Mouse (Mus musculus): ENCODE data around the gene Pfdn4.
"Not testable (repeated sequence)": the region's sequence is repeated elsewhere in the genome, so short reads cannot be mapped to it uniquely, and the experiment has no call there.

Gene Pfdn4

DNA sequence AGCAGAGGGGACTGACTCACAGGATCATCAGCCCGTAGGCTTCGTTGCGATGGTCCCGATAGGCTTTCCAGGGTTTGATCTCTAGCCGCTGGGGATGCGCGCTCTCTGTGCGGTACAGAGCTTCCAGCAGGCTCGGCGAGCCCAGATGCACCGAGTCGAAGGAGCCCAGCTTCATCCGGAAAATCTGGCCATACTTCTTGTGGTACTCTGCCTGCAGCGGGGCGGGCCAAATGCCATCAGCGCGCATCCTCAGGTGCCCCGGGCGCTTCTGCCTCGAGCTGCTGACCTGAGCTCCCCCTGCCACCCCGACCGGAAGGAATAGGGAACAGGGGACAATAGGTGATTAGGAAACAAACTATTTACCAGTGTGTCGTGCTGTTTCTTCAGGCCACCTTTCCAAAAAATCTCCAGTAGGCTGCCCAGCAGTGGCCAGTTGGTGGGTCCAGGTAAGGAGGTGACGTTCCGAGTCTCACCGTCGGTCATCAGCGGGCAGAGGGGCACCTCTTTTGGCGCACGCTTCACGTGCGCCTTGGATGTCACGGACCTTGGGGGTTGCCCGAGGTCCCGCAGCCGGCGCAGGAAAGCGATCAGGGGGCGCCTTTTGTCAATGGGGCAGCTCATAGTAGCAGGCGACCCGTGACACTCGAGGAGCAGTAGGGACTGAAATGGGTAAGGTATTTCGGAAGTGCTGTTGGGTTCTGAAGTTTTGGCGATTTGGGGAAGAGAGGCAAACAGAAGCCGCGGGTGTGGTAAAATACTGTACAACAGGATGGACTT lies at the start of gene Pfdn4:
Gene Pfdn4 (plus strand): TSS at position 275 of the 777 bp plus-strand sequence.
- DNase-seq (ENCODE audit: low spot score), result no peak

- DNase-seq (ENCODE audit: low spot score), result no peak
These were observed 49.3 kb upstream of the Pfdn4 start for GRCm38 (mm10) chr2:170446843-170447383.

GRCm38 (mm10) chr2:170447651-170448050 lies 48.6 kb upstream of the Pfdn4 start:
- DNase-seq (ENCODE audit: low spot score), result no peak

GRCm38 (mm10) chr2:170450933-170451332 lies 45.3 kb upstream of the Pfdn4 start:
- DNase-seq (ENCODE audit: low spot score), result peak; percentile 69

DNA sequence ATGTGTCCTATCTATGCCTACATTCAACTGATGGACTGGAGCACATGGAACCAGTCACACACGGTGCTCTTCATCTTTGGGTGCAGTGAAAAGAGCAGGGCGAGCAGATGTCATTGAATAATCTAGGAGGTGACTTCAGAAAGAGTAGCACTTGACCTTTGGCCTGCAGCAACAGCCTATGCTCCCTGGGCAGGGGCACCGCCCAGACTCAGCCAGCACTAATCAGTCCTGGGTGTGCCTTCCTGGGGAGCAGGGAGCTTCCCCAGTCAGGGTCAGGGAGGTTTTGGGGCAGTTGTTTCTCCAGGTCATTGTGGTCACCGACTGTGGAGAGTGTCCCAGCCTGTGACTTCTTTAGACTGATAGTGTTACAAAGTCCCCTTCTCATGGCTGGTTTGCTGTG lies 42.4 kb upstream of the Pfdn4 start:
- DNase-seq (ENCODE audit: low spot score), result not testable (repeated sequence)

DNA sequence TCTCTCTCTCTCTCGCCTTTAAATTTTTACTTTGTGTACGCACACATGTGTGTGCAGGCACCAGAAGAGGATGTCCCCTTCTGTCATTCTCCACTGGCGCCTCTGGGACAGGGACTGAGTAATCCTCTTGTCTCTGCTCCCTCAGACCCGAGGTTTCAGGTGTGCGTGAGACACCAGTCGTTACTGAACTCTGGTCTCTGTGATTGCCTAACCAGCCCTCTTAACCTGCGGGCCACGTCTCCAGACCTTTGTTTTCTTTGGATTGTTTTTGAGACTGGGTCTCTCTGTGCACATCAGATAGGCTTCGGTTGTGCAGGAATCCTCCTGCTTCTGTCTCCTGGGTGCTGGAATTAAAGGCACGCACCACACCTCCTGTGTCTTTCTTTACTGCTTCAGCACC lies 37.0 kb upstream of the Pfdn4 start:
- no peak for DNase-seq (ENCODE audit: low spot score)

DNA sequence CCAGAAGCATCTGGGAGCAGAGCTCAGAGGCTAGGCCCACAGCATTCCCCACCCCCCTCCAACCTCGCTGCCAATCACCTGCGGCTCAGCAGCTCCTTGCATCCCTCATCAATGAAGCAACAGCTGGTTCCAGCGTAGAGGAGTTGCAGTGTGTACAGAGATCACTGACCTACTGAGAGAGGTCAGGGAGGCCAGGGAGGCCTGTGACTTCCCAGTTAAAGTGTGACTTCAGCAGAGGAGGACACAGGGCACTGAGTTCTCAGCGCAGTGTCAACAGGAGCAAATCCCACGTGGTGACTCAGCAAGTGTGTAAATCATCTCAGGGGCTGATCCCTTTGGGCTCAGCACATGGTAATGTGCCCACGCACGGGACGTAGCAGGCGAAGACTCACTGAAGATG lies 36.4 kb upstream of the Pfdn4 start:
- DNase-seq (ENCODE audit: low spot score), result no peak

DNA sequence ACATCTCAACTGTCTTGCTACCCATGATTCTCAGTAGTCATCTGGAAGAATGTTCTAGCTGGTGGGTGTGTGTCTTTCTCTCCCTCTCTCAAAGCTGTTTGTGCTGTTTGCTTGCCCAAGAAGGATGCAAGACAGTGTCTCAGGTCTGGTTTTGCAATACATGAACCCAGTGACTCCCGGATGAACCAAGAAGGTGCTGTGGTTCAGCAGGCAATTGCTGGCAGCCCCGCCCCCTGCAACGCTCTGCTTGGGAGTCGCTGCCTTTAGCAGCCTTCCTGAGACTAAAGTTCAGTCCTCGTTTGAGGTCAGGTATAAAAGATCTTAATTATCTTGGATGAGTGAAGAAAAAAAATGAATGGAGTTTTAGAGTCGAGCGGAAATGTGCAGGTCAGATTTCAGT lies 34.6 kb upstream of the Pfdn4 start:
- DNase-seq (ENCODE audit: low spot score), result no peak

GRCm38 (mm10) chr2:170464817-170465216 lies 31.4 kb upstream of the Pfdn4 start:
- DNase-seq (ENCODE audit: low spot score), result no peak

- no peak for DNase-seq (ENCODE audit: low spot score)
These were observed 28.2 kb upstream of the Pfdn4 start for GRCm38 (mm10) chr2:170468009-170468408.

DNA sequence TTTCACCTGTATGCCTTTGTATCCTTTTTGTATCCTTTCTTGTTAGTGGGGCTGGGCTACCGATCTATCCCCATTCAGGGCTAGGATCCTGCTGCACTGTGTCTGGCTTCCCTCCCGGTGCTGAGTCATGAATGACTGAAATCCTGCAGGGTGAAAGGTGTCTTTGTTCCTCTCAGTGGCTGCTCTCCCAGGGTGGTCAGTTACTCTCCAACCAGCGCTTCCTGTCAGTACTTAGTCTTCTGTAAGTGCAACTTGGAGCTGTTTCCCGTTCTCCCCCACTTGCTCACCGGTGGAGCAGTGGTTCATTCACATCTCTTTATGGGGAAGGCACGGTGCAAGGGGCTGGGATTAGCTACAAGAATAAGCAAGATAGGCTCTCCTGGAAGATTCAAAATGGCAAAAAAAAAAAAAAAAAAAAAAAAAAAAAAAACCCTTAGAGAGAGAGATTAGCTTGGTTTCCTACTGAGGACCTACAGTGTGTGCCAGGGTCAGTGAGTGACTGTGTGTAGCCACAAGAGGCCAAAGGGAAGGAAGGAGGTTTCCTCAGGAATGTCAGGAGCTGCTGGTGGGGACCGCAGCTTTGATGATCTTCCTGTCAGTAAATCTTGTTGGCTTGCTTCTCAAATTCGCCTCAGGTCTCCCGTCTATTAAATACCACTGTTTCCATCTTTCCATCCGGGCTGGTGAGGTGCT lies 26.5 kb upstream of the Pfdn4 start:
- DNase-seq (ENCODE audit: low spot score), result peak; percentile 26

DNA sequence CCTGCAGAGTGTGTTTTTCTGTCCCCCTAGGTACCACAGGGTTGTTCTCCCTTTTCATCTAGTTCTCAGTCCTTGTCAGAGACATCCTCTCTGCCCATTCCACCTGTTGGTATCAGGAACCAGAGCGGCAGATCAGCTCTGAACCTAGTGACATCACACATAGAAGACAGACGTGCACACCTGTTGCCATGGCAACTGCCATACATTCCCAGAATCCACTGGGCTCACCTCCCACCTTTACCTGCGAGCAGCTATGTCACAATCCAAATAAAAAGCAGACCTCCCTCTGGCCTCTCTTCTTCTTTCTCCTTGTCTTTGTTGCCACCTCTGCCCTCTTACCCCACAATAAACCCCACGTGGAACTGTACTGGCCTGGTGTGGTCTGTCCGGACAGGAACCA lies 25.6 kb upstream of the Pfdn4 start:
- DNase-seq (ENCODE audit: low spot score), result no peak

- no peak for DNase-seq (ENCODE audit: low spot score)
These were observed 22.1 kb upstream of the Pfdn4 start for GRCm38 (mm10) chr2:170474125-170474524.

- no peak for DNase-seq (ENCODE audit: low spot score)
These were observed 21.1 kb upstream of the Pfdn4 start for GRCm38 (mm10) chr2:170475164-170475563.

DNA sequence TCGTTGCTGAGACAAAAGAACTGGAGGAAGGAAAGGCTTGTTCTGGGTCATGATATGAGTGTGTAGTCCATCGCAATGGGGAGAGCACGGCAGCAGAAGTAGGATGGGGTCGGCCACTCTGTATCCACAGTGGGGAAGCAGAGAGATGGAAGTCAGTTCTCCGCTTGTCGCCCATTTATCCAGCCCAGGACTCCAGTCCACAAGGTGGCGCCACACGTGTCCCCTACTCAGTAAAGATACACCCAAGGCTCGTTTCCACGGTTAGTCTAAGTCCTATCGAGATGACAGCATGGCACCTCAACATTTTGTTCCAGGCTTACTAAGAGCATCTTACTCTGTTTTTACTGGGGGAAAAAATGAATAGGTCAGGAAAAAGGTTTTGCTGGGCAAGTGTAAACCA lies 20.0 kb upstream of the Pfdn4 start:
- peak; percentile 37 for DNase-seq (ENCODE audit: low spot score)

DNA sequence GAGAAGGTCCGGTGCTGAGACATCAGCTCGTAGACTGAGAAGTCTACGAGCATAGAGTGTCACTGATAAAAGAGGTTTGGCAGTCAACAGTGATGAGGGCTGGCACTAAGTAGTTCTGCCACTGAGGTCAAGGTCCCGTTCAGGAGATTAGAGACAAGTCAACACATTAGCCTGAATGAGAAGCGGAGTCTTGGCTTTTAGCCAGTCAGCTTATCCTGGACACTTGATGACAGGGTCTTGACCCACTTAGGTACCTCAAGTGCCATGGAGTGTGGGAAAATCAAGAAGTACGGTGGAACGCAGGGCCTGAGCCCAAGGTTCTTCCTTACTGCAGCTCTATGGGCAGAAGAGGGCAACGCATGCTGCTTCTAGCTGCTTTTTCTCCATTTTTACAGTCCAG lies 19.6 kb upstream of the Pfdn4 start:
- DNase-seq (ENCODE audit: low spot score), result peak; percentile 18

DNA sequence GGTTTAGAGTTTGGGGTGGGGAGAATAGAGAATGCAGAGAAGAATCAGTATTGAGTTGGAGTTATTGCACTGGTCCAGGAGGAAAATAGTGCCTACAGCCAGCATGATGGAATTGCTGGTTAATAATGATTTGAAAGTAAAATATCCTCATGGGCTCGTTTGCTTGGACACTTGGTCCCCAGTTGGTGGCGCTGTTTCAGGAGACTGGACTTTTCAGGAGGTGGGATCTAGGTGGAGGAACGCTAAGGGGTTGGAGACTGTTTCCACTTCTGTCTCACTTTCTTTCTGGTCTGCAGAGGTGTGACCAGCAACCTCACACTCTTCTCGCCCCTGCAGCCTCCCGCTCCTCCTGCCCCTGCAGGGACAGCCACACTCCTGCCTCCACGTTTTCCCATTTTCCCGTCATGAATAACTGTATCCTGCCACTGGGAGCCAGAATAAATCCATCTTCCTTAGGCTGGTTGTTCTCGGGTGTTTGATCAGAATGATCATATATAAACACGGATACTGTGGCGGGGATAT lies 14.1 kb upstream of the Pfdn4 start:
- no peak for DNase-seq (ENCODE audit: low spot score)

GRCm38 (mm10) chr2:170483914-170484313 lies 12.3 kb upstream of the Pfdn4 start:
- DNase-seq (ENCODE audit: low spot score), result no peak

GRCm38 (mm10) chr2:170487202-170487601 lies 9.0 kb upstream of the Pfdn4 start:
- DNase-seq (ENCODE audit: low spot score), result no peak

GRCm38 (mm10) chr2:170487890-170488502 lies 8.2 kb upstream of the Pfdn4 start:
- peak; percentile 12 for DNase-seq (ENCODE audit: low spot score)

- no peak for DNase-seq (ENCODE audit: low spot score)
These were observed 1.2 kb upstream of the Pfdn4 start for GRCm38 (mm10) chr2:170494784-170495710.

Data from lung, postnatal 25 days (tissue).